Mouse (Mus musculus) heart, adult 9 months (tissue): ENCODE measurements at regions not wholly inside any gene's neighbourhood (a gene's known extent, or its start where the extent isn't known, plus 50 kb on each side); places are given as distances from the start of the nearest gene placed in this dataset.

Experiments
- DNase-seq, 2 experiments: peaks; one replicate each; pipeline ENCODE4 v3.0.0; 2022; ENCODE audit warnings: low spot score in 2 of 2

GRCm38 (mm10) chr13:52369851-52370250, 161.2 kb downstream of the Diras2 start:
- DNase-seq = no peak

GRCm38 (mm10) chr13:52371986-52372385, 159.1 kb downstream of the Diras2 start:
- DNase-seq = no peak

GRCm38 (mm10) chr13:52374781-52375180, 156.3 kb downstream of the Diras2 start:
- no peak for DNase-seq

DNA sequence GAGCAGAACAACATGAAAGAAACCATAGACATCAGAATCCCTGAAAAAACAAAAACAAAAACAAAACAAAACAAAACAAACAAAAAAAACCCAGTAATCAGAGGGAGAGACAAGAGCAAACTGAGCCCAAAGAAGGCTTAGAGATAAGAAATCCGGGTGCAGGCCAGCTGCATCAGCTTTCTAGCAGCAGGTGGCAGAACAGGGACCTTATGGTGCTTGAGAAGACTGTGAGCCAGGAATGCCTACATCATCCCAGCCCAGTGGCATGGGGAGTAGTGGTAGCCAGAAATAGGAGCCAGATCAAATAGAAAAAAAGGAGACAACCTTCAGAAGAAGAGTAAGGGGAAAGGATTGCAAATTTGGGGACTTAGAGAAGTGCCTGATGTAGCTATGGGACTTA, 152.8 kb downstream of the Diras2 start:
- DNase-seq = no peak

DNA sequence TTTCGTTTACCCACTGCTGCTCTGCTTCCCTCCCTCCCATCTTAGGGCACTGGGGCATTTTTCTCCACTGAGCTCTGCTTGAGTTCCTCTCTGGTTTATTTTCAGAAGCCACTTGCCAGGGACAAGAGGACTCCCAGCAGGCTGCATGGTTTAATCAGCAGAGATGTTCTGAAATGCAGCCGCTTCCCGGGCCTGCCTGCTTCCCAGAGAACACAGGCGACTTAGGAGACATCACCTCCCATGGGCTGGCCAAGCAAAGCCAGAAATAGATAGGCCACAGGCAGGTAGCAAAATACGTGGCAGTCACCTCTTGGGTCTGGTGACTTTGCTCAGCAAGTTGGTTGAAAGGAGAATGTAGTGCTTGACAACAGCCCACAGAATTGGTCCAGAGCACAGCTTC, 141.8 kb downstream of the Diras2 start:
- DNase-seq = no peak

DNA sequence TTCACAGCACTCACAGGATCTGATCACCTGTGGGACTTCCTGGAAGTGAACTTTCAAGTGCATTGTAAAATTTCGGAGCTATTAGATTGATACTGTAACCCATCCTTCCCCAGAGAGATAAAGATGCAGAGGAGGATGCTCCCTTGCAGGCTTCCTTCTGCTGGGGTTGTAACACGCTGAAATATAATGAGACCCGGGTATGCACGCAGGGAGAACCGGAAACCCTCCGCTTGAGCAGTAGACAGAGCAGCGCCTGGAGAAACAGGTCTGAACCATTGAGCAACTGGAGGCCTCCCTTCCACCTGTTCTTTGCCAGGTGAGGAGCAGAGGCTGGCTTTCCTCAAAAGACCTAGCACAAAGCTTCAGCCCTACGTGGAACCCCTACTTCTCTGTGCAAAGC, 135.3 kb downstream of the Diras2 start:
- no peak for DNase-seq

DNA sequence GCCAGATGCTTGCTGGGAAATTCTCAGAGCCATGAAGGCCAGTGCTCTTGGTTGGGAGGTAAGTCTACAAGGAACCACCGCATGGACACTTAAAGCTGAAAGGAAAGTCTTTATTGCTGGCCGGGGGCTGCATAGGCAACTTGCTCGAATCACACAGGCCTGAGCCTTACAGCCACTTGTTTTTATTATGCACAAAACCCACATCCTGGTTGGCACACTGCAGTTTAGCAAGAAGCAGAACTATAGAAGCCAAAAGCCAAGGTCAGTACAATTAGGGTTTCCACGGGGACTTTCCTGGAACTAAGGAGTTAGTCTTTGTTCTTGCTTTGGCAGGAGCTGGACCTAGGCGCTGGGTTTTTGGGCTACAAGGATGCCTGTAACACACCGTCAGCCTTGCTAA, 132.7 kb downstream of the Diras2 start:
- DNase-seq = no peak

DNA sequence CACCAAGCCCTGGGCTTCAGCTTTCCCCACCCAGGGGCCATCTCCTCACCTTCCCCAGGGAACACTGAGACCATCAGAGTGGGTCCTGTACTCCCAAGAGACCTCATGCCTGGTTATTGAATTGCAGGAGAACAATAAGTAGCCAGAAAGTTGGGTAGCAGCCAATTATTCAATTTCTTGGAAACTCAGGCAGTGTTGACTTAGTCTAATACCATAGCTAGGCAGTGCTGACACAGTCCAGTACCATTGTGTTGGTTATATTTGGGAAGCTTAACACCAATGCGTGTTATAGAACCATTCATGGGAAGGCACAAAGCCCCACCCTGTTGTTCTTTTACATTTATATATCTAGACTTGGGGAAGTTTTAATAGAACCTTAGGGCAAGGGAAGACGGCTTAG, 131.9 kb downstream of the Diras2 start:
- DNase-seq = peak in 1 of 2 experiments; percentile 13

DNA sequence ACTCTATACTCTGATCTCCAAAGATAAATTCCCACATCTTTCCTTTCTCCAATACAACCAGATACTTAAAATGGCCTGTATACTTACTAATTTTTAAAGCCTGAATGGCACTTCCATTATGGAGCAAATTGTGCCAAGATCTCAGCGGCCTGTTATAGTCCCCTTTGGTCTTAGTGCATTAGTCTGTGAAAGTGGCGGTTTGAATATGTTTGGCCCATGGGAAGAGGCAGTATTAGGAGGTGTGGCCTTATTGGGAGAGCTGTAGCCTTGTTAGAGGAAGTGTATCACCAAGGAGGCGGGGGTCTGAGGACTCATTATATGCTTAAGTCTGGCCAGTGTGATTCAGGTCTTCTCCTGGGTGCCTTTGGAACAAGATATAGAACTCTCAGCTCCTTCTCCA, 127.3 kb downstream of the Diras2 start:
- DNase-seq = no peak

DNA sequence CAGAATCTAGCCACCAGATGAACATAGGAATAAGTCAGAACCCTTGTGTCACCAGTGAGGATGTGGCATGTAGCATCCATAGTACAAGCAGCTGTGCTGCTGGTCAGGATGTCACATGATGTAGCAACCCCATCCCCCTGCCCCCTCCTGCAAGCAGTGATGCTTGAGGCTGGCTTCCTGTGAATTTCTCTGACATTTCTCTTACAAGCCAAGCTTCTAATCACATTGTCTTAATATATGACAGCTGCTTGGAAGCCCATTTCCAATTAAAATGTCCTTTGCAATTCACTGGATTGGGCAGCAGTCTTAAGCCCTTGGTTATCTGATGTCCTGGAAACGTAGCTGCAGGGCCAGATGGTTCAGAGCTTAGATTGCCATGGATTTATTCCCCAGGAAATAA, 114.8 kb downstream of the Diras2 start:
- no peak for DNase-seq

- no peak for DNase-seq
Observed at GRCm38 (mm10) chr13:52422456-52422855, 108.6 kb downstream of the Diras2 start.

- DNase-seq = no peak
Observed at GRCm38 (mm10) chr13:52428527-52428926, 102.6 kb downstream of the Diras2 start.

DNA sequence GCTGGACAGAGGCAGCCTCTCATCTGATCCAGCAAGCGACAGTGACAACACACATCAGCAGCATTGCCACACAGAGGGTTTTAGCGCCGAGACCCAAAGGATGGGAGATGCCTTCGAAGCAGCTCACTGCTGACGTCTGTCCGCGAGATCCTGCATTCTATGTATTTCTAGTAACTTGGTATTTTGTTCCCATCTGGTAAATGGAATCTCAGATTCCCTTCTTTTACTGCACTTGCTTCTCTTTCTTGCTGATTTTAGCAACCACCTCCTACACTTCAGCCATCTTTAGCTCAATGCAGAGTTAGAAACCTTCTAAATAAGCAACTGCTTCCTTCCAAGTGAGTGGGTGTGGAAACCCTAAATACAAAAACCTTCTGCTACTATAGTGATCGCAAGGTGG, 94.3 kb downstream of the Diras2 start:
- no peak for DNase-seq

- no peak for DNase-seq
Observed at GRCm38 (mm10) chr13:52445513-52445912, 85.6 kb downstream of the Diras2 start.

DNA sequence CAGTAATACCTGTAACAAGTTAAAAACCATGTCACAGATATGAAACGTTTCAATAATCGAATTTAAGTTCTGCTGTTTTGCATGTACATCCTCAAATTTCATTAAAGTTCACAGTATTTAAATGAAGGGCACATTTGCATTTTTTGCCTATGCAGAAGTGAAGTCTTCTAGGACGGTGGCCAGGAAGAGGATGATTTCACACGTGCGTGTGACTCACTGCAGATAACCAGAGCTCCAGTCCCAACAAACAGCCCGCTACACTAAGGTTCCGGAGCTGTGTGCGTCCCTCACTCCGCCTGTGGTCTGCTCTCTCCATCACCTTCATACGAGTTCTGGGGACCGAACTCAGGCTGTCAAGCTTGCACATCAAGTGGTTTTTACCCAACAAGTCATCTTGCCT, 82.2 kb downstream of the Diras2 start:
- DNase-seq = no peak

DNA sequence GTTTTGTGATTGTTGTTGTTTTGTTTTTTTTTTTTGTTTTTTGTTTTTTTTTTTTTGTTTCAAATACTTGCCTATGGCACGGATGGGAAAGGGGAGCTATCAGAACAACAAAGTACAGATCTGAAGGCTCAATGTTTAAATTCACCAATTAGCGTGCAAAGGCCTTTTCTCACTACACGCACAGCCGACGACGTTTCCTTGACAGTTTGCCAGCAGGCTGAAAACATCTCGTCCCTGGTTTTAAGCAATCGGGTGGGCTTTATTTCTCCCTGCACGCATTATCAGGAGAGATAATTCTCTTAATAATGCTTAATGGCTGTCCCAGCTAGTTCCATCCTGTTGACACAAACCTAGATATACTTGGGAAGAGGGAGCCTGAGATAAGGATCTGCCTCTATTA, 79.6 kb downstream of the Diras2 start:
- DNase-seq = no peak

DNA sequence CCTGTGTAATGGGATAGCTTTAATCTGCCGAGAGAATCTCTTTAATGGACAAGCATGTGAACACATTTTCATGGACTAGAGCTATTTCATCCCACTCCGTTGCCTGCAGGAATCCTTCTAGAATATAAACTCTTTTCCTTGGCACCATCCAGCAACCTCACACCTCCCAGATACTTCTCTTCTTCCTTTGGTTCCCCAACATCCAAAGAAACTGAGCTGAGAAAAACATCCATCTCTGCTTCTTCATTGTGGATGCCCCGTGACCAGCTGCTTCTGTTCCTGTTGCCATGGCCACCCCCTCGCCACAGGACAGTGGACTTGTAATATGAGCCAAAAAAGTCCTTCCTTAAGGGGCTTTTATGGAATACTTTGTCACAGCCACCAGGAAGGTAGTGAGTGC, 78.8 kb downstream of the Diras2 start:
- DNase-seq = no peak
